Mouse (Mus musculus): ENCODE measurements around the gene Bicra.

DNA sequence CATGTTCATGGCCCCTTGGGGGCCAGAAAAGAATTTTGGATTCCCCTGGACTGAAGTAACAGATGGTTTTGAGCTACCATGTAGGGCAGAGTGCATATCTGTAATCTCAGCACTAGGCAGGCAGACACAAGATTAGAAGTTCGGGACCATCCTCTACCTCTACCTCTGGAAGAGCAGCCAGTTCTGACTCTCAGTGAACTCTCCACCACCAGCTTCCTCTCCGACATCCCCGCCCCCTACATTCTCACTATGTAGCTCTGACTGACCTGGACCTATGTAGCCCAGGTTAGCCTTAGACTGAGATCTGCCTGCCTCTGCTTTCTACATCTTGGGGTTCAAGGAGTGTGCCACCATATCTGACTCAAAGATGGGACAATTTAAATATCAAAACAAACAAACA lies 81.2 kb downstream of the Bicra start:
- no peak for TF ChIP-seq CTCF (IDR thresholded peaks at IDR 0.05; ENCODE audit: low read depth)
- no peak for TF ChIP-seq EP300 (IDR thresholded peaks at IDR 0.05; ENCODE audit: low read depth)

Measured in heart, postnatal 0 days (tissue).